Mouse (Mus musculus) G1E (cell line): Measurements from ENCODE around the gene Fbxl18.

ENCODE experiments used
- CTCF ChIP-seq: IDR thresholded peaks from 2 replicates; pipeline ENCODE4 v1.5.1; 2012; ENCODE audit warnings: low read depth, low read length, inconsistent platforms, mixed read lengths
- GATA1 ChIP-seq: IDR thresholded peaks from 2 replicates; pipeline ENCODE4 v1.6.1; 2012; ENCODE audit warnings: borderline replicate concordance, low read length, inconsistent platforms, mixed read lengths

GRCm38 (mm10) chr5:142881936-142882335, 13.3 kb downstream of the Fbxl18 start:
- TF ChIP-seq CTCF: no peak
- no peak for TF ChIP-seq GATA1
